Mouse (Mus musculus): ENCODE results near the gene Zfp763. TPM values are rescaled to one million over a fixed set of nuclear protein-coding genes. Genes with fewer than 3 reads are reported as not detected.
"Not testable (repeated sequence)": the region's sequence is repeated elsewhere in the genome, so short reads cannot be mapped to it uniquely, and the experiment has no call there.

The Zfp763 gene
- 1 to 10 TPM; 6.2 to 6.4 TPM for total RNA-seq (2021)

DNA sequence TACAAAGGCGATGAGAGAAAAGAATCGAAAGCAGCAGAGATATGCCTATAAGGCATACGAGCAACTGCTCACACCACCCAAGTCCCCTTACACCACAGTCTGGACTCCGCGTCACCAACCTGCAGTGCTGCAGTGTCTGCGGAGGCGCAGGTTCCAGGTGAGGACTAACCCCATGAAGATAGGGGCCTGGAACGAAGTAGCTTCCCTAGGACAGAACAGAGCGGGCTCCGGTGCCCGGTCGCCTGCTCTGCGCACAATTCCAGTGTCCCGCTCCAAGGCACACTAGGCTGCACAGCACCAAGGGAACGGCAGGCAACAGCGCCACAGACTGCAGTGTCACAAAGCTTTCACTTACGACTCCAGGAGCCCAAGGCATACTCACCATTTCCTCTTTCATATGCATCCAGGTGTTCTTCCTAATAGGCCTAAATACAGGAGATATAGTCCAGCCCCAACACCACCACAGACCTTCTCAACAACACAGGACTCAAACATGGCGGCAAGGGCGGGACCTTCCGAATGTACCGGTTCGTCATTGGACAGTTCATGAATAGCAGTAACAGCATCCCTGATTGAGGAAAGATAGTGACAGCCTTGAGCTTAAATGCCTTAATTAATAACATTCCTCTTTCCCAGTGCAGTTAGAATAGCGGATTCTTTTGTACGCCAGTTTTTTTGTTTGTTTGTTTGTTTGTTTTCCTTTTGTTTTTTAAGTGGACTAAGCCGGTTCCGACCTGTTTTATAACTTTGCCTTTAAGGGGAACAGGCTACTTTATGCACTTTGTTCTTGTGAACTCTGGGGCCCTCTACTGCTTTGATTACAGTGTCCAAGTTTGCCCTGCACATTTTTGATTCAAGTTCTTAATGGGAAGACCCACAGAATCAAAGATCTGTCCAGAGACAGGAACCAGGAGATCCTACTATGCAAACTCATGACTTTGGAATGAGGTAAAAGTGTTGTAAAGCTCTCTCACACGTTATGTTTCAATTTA is at the start of gene Zfp763:
Gene Zfp763 (minus strand): TSS at position 503 of the 992 bp plus-strand sequence.
- peak; percentile 85 to 89 for DNase-seq
- intact Hi-C loops (cut with DNase I) = no loop called here

DNA sequence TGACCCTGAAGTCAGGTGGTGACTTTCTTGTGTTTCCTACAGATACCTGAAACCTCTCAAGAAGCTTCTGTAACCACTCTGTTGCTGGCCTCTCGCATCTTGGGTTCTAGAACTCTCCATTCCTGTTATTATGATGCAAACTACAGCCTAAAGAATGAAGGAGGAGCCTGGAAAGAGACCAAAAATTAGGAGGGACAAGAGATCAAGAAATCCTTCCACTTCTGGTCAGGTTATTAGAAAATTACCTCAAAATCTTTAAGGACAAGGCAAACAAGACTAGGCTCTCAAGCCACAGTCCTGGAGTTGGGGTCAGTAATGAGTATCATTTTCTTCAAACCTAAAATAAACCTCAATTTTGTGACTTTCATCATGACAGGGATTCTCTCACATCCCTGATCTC is 34.8 kb upstream of the Zfp763 start, which contains the start of gene 4921501E09Rik:
Gene 4921501E09Rik (minus strand): TSS at position 101 of the 400 bp plus-strand sequence.
- DNase-seq = no peak
- intact Hi-C loops (cut with DNase I) = no loop called here

DNA sequence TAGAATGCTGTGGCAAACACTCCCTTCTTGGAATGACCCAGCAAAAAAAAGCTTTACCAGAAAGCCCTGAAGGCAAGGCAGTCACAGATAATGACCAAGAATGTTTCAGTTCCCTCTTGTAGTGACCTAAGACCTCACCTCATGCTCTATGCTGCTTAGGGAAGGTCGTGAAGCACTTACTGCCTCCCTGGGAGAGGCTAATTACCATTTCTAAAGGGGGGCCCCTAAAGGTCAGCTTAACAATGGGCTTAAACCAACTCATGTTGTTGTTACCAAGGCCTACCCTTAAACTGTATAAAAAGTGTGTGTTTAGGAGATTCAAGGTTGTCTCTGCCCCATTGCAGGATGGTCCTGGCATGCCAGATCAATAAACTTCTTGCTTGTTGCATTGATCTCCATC is 29.8 kb upstream of the Zfp763 start:
- intact Hi-C loops (cut with DNase I) = no loop called here
- DNase-seq = no peak

DNA sequence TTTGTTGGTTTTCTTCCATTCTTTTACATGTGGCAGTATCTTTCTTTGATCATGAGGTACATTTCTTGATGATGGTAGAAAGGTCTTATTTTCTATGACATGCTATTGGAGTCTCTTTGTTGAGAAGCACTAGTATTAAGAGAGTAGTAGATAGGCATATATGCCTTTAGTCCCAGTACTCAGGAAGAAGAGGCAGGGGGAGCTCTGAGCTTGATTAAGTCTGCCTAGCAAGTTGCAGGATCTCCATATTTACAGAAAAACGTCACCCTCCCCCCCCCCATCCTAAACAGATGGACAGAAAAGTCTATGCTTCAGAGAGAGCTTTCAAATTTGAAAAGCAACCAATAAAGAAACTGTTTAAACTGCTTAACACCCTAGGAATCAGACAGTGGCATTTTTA is 25.6 kb upstream of the Zfp763 start:
- no peak for DNase-seq
- intact Hi-C loops (cut with DNase I) = no loop called here

DNA sequence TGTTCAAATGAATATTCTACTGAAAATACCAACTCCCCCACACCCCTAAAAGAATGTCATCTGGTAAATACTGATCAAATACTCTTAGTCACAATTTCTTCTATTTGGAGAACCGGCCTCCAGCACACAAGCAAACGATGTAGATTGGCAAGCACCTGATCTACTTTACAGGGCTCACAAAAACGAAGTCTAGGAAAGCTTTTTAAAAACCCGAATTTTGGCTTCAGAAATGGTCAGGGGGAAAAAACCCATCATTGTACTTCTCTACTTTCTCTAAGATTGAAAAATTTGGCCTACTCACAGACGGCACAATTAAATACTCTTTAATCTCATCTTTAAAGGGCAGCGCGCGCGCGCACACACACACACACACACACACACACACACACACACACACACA is 826 bp downstream of the Zfp763 start:
- DNase-seq = no peak
- intact Hi-C loops (cut with DNase I) = no loop called here

DNA sequence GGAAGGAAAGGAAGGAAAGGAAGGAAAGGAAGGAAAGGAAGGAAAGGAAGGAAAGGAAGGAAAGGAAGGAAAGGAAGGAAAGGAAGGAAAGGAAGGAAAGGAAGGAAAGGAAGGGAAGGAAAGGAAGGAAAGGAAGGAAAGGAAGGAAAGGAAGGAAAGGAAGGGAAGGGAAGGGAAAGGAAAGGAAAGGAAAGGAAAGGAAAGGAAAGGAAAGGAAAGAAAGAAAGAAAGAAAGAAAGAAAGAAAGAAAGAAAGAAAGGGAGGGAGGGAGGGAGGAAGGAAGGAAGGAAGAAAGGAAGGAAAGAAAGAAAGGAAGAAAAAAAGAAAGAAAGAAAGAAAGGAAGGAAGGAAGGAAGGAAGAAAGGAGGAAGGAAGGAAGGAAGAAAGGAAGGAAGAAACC is 12.8 kb downstream of the Zfp763 start:
- DNase-seq; intact Hi-C loops (cut with DNase I): not testable (repeated sequence)

DNA sequence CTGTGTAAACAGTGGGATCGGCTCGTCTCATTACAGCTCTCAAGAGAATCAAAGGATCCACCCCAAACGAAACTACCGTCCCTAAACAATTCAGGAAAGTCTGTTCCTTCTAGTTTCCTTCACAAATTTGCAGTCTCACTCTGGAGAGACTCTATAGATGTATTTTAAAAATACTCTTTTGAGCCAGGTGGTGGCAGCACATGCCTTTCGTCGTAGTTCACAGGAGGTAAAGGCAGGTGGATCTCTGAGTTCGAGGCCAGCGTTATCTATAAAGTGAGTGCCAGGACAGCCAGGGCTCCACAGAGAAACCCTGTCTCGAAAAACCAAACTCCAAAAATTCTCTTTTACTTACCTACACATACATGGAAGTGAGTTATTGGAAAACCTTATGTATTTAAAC is 24.9 kb downstream of the Zfp763 start:
- intact Hi-C loops (cut with DNase I) = no loop called here
- DNase-seq = no peak

DNA sequence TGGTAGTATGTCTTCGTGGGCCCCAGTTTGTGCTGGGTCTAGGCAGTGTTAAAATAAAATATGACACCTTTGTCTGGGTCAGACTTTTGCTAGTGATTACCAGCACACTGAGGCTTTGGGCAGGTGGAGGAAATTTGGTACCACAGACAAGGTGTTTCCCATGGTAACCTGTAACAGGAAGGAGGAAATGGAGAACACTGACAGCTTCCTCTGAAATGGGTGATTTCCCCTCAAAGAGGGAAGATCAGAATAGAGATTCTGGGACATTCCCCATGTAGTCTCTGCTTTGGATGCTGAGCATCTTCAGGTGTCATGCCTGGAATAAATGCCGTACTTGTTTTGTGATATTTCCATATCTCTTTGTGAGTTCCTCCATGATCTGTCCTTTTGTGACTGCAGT is 34.7 kb downstream of the Zfp763 start:
- intact Hi-C loops (cut with DNase I) = no loop called here

DNA sequence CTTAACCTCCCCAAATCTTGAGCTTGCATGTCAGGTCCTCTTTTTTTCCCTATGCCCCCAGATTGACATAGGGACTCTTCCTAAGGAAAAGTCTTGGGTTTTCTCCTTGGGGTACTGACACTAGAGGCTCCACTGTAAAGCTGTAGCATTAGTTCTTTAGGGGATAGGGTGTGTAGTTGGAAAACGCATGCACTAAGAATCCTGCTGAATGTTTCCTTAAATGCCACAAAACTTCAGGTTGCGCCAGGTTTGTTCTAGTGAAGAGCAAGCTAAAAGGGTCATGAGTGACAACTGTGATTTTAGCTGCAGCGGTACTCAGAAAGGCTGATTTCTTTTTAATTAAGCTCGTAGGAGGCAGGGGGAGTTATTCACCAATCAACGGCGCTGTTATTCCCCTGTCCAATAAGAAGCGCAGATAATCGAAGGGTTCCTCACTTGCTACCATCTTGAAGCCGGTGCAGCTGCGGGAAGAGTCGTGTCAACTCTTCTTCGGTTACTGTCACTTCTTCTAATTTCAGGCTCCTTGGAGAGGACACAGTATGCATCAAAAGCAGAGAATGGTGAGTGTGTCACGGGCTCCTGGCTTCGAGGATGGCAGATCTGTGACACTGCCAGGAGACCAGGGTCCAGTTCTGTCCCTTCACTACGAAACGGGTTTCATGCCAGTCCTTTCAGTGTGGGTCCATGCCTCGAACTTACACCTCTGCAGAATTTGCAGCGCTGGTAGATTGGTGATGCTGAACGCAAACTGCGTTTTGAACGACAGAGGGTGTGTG is 40.3 kb downstream of the Zfp763 start, which contains the start of gene Zfp952:
Gene Zfp952 (plus strand): TSS at position 431 of the 776 bp plus-strand sequence.
- peak; percentile 93 for DNase-seq
- intact Hi-C loops (cut with DNase I) = no loop called here

More for the DNA sequence above, 34.7 kb downstream of the Zfp763 start:
- no peak for DNase-seq

DNA sequence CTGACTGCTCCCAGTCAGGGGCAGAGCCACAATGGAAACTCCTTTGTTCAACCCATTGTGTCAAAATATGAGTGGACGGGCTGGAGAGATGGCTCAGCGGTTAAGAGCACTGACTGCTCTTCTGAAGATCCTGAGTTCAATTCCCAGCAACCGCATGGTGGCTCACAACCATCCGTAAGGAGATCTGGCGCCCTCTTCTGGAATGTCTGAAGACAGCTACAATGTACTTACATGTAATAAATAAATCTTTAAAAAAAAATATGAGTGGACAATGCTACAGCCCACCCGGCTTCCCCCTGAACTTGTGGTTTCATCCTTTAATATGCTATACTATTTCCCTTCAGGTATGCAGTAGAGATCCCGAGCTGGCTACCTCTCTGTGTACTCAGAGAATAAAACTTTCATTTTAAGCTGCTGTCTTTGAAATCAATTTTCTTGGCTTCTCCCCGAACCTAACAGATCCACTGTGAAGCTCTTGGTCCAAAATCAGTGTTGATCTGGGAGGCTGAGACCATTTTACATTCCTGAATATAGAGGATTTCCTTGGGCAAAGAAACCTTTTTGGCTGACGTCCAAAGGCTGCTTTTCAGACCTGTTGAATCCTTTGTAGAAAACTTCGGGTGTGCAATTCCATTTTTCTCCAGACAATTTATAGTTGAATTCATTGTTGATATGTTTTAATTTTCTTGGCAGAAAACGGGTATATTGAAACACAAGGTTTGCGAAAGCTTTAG is 41.1 kb downstream of the Zfp763 start:
- intact Hi-C loops (cut with DNase I) = no loop called here
- DNase-seq = peak in 1 of 2 experiments; percentile 37

DNA sequence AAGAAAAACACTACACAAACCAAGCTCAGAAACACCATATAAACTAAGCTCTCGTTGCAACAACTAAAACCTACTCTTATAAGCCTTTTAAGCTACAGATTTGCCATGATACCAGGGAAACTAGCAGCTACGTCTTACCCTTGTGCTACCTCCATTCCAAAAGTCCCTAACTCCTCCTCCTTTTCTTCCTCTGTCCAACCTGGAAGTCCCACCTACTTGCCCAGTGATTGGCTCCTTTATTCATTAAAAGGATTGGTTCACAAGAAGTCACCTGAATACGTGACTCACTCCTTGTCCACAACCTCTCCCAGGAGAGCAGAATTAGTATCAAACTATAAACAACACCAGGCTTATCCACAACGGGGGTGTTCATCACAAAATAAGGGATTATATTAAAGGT is 46.9 kb downstream of the Zfp763 start:
- DNase-seq = no peak
- intact Hi-C loops (cut with DNase I) = no loop called here

DNA sequence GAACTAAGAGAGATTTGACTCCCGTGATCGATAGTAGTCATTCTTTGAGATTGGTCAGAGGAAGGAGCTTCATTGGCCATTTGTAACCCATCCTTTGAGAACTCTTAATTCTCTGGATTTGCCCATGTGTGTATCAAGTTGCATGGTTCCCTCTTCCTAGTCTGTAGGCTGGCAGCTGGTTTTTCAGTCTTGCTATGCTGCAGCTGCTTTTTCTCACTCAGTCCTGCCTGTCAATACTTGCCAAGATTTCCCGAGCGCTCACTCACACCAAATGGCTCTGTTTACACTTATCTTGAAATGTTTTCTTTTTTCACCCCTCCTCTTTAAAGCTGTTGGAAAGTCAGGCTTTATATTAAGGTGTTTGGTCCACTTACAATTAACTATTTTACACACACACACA is 51.8 kb downstream of the Zfp763 start:
- no peak for DNase-seq

More for the DNA sequence above, 51.8 kb downstream of the Zfp763 start:
- intact Hi-C loops (cut with DNase I) = no loop called here

Other genes with a start within 250 kb of the Zfp763 start
- 10 to 100 TPM; 43.4 to 44.3 TPM for gene Zfp871, start 245.1 kb downstream of the Zfp763 start, total RNA-seq (2021)
- under 1 TPM; 0.40 to 0.50 TPM for gene Zfp811, start 223.5 kb downstream of the Zfp763 start, total RNA-seq (2021)
- gene Zfp799, start 203.1 kb downstream of the Zfp763 start, total RNA-seq (2021) = 10 to 100 TPM; 10.1 to 17.0 TPM
- gene Zfp870, start 141.8 kb downstream of the Zfp763 start, total RNA-seq (2021) = 10 to 100 TPM in 1 of 2 experiments, 1 to 10 TPM in 1; 10.0 to 10.7 TPM
- gene Cyp4f14, start 116.1 kb downstream of the Zfp763 start, total RNA-seq (2021) = not detected
- gene Cyp4f13, start 86.0 kb downstream of the Zfp763 start, total RNA-seq (2021) = 10 to 100 TPM; 13.7 to 15.7 TPM
- 1 to 10 TPM; 3.0 to 4.0 TPM for gene Zfp472, start 67.6 kb downstream of the Zfp763 start, total RNA-seq (2021)
- gene Zfp952, start 40.3 kb downstream of the Zfp763 start, total RNA-seq (2021) = 1 to 10 TPM; 7.9 to 8.5 TPM
- not detected for gene 4921501E09Rik, start 34.7 kb upstream of the Zfp763 start, total RNA-seq (2021)
- gene Zfp563, start 55.9 kb upstream of the Zfp763 start, total RNA-seq (2021) = 1 to 10 TPM; 5.8 to 8.2 TPM
- not detected for gene Morc2b, start 106.3 kb upstream of the Zfp763 start, total RNA-seq (2021)
- gene Olfr55, start 135.0 kb upstream of the Zfp763 start, total RNA-seq (2021) = not detected
- not detected for gene Olfr239, start 157.9 kb upstream of the Zfp763 start, total RNA-seq (2021)
- gene Olfr1564, start 188.3 kb upstream of the Zfp763 start, total RNA-seq (2021) = under 1 TPM; 0.12 to 0.19 TPM
- 10 to 100 TPM; 11.5 to 12.1 TPM for gene Zfp955a, start 221.7 kb upstream of the Zfp763 start, total RNA-seq (2021)
- gene Olfr63, start 231.3 kb upstream of the Zfp763 start, total RNA-seq (2021) = not detected

Measured in heart, postnatal 10 days (tissue).